In the genomic region with DNA sequence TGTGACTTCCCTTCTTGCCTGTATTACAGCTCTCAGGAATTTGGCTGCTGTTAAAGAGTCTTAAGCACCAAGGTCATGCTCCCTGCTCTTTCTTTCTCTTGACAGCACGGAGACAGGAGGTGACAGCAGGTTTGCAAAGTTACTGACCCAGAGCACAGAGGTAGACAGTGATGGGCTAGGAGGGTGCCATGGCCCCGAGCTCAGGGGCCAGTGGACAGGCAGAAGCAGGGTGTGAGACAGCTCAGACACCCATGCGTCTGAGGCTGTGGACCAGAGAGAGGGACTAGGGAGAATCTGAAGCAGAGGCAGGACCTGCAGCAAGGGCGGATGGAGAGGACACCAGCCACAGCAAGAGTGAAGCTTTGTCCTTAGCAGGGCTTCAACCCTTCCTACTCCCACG, we compare ENCODE assay signal across 14 mouse cellular contexts.
"Had no signal": no experiment of that assay in that cellular context is flagged by ENCODE, and none has a peak within 500 bp of the region (broad histone marks: within the 10 kb centered on the region; RNA-seq: fewer than 3 reads in every experiment).

No protein-coding gene starts in this region.

- H3K36me3 ChIP-seq: limb, embryonic 15.5 days; liver, embryonic 12.5 days; lung, embryonic 15.5 days; stomach, embryonic 15.5 days had no signal

- H3K4me2 ChIP-seq: limb, embryonic 15.5 days; liver, embryonic 12.5 days; lung, embryonic 15.5 days; stomach, embryonic 15.5 days had no signal

- H3K27ac ChIP-seq: limb, embryonic 15.5 days; liver, embryonic 12.5 days; lung, embryonic 15.5 days; macrophage; stomach, embryonic 15.5 days had no signal

- H3K4me1 ChIP-seq: limb, embryonic 15.5 days; liver, embryonic 12.5 days; lung, embryonic 15.5 days; stomach, embryonic 15.5 days had no signal

- H3K9me3 ChIP-seq: limb, embryonic 15.5 days; liver, embryonic 12.5 days; lung, embryonic 15.5 days; megakaryocyte, embryonic 14.5 days; stomach, embryonic 15.5 days had no signal

- H3K4me3 ChIP-seq: limb, embryonic 15.5 days; liver, embryonic 12.5 days; lung, embryonic 15.5 days; megakaryocyte, embryonic 14.5 days; stomach, embryonic 15.5 days had no signal

- H3K9ac ChIP-seq: limb, embryonic 15.5 days; liver, embryonic 12.5 days; lung, embryonic 15.5 days; stomach, embryonic 15.5 days had no signal

- ATAC-seq: liver, embryonic 12.5 days; midbrain, embryonic 16.5 days had no signal

- H3K27me3 ChIP-seq: limb, embryonic 15.5 days; lung, embryonic 15.5 days; stomach, embryonic 15.5 days had no signal

- DNase-seq: kidney, adult 18-20 months; layer of hippocampus, adult 9-11 months; layer of hippocampus, postnatal 36 days; lung, postnatal 14 days; right cerebral cortex, postnatal 14 days; thymus, adult 2 months; thymus, postnatal 25 days had no signal
